Mouse (Mus musculus) mouse embryonic stem cell (cell line): ENCODE measurements at regions not wholly inside any gene's neighbourhood (a gene's known extent, or its start where the extent isn't known, plus 50 kb on each side); places are given as distances from the start of the nearest gene placed in this dataset.
"Not testable (repeated sequence)": the region's sequence is repeated elsewhere in the genome, so short reads cannot be mapped to it uniquely, and the experiment has no call there.

Source experiments
- in situ Hi-C, 2 experiments: fragments of 300-500 bp; cut with MboI; formaldehyde crosslinking; loops; 1 replicate in 1 of 2; 3 replicates in 1 of 2; pipeline ENCODE4 v1.14.3; 2019 to 2020; ENCODE audit warnings: low sequenced_read_pairs in 2 of 2, low pct_unique_long_range_greater_than_20kb in 1 of 2, mixed read lengths in 1 of 2; ENCODE audit not compliant: unreplicated experiment in 1 of 2

DNA sequence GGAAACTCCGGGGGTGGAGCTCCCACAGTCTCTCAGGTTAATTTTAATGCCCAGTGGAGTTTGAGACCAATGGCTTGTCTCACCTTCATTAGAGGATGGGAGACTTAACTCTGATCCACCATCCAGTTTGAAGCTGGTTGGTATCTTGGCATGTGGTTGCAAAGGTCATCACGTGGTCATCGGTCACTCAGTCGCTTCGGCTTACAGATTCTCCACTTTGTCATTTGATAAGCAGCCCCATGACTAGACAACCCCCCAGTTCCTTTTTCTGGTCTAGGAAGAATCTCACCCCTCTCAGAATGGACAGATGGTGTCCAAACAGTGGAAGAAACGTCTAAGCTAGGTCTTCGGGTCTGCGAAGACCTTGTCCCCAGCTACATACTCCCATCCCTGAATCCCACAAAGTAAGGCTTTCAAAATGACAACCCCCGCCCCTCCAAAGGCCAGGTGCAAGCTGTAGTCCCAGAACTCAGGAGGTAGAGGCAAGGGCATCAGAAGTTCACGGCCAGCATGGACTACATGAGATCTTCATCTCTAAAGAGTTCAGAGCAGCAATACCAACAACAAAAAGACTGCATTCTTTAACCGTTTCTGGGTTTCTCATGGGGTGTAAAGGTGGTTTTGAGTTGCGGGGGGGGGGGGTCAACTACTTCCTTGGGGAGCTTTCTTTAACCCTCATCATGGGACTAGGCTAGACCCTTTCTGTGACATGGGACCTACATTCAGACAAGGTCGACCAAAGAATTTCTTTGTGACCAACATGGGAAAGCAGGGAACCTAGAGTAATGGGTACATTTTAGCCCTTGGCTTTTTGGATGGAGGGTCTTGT, 60.6 kb upstream of the Cpm start:
- in situ Hi-C loops = no loop called here

DNA sequence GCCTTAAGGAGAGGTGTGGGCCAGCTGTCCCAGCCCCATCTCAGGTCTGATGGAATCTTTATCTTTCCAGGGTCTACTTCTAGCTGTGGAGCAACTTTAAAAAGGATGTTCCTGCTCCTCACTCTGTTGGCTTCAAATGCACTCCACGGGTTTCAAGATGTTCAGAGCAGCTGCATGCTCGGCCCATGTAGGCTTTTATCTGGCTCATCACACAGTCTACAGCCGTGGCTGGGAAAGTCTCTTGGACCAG, 61.2 kb upstream of the Cpm start:
- in situ Hi-C loops = no loop called here

DNA sequence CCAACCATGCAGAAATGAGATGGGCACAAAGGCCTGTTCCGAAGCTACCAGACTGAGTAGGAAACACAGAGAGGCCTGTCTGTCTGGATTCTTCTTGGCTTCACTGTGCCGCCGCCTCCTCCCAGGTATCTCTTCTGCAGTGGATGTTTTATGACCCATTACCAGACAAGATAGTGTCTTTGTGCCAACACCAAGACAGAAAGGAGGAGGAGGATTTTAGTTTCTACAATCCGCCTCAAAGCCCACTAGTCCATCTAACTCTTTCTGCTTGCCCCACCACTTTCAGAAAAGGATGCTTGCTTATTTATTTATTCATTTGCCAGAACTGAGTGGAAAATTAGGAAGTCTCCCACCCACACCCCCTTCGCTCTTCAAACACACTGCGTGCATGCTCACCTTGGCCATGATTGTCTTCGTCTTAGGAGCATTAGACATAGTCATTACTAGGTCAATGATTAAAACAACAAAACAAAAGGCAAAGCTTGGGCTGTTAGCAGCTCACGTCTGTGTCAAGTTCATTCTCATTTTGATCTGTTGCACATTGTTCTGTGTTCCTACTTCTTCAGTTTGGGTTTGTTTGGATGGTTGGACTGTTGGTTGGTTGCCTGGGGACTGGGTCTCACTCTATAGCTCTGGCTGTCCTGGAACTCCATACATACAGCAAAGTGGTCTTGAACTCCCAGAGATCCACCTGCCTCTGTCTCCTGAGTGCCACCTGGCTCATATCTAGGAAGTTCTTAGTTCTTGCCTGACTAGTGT, 61.7 kb upstream of the Cpm start:
- in situ Hi-C loops = no loop called here

DNA sequence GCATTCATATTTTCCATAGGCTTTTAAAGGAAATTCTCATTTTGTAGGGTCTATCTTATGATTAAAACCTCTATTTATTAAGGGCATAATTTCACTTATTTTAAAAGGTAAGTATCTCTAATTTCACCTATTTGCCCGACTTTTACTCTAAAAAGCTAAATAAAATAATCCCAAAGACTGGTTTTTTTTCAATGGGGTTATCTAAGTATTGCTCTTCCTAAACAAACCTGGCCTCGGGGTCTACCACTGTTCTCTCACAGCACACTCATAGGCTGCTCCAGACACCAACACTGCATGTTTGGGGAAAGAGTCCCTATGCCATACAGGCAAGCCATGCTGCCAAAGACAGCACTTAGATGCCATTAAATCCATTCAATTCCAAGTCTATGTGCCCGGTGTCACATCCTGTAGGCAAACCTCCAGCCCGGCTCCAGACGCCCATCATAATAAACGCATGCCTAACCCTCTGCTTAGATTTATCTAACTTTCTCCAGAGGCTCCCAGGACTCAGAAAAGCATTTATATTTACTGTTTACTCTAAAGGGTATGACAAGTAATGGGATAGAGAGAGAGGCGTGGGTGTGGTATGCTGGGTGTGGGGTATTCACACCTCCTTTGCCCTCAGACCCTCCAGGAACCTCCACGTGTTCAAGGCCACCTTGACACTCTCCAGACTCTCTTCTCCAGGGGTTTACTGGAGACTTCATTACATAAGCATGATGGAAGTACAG, 62.5 kb upstream of the Cpm start:
- in situ Hi-C loops = no loop called here

DNA sequence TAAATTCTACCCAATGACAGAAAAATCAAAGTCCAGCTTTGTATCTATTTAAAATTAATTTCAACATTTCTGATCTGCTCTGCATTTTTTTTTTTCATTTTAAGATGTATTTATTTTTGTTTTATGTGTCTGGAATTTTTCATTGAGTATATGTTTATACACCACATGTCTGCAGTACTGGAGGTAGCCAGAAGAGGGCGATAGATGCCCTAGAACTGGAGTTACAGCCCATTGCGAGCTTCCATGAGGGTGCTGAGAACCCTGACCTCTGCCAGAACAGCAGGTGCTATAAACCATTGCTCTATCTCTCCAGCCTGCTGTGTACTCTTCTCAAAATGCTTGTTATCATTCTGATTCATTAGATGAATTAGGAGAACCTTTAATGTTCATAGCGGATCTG, 63.1 kb upstream of the Cpm start:
- in situ Hi-C loops = no loop called here

DNA sequence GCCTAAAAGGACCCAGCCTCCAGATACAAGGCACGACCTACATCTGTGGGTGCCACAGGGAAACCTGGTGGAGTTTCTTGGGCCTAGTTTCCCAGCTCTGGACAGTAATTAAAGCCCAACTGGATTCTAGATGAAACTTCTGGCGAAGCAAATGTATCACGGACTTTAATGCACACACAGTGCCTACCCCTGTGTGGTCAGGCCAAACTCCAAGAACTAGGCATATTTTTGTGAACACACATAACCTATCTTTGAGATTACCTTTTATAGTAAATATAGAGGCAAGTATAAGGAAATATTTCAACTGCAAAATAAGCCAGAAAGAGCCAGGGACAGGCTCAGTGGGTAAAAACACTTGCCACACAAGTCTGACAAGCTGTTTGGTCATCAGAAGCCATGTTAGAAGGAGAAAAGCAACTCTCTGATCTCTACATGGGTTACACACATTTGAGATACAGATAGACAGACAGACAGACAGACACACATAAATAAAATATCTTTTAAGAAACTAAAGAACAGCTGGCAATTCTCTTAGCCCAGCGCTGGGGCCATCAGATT, 63.7 kb upstream of the Cpm start:
- in situ Hi-C loops = no loop called here

DNA sequence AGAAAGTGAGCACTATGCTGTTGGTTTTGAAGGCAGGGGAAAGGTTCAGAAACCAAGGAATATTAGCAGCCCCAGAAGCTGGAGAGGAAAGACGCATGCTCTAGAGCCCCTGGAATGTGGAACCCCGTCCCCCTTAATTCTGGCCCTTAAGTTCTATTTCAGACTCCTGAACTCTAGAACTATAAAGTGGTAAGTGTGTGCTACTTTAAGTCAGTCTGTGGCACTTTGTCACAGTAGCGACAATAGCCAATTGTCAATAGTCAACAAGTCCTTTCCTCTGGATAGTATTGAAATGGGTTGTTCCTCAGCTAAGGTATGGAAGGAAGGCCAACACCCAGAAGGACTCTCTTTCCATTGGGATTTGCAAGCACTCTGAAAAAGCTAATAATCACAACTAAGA, 64.2 kb upstream of the Cpm start:
- in situ Hi-C loops = no loop called here

DNA sequence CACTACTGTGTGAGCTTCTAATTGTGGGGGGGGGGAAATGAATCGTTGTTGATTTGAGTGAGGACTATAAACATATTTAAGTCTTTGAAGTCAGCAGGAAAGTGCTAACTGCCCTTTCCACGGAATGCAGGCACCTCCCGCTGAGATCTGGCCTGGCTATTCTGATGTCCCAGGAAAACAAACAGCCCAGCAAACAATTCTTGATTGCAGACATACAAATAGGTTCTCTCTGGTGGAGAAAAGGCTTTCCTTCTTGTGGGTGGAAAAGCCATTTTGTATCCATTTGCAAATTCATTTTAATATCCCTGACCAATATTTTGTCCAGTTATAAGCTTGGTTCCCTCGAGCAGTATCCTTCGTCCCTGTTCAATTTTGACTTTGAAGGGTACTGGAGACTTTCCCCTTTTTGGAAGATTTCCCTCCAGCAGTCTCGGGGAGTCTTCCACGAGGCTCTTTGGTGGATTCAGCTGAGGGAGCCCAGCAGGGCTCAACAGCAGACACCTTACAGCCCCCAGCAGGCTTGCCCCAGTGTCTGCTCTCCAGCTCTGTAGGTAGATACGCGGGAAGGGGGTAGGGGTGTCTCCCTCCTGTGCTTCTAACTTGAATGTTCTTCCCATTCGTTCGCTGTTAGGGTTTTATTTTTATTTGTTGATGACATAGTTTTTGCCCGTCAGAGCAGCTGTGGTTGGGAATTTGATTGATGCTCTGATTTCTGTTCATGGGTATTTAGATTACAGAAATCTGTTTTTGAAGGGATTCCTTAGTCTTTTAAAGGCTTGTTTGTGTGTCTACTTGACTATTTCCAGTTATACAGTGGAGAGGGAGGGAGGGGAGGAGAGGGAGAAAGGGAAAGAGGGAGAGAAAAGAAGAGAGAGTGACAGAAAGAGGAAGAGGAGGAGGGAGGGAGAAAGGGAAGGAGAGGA, 64.9 kb upstream of the Cpm start:
- in situ Hi-C loops = no loop called here

DNA sequence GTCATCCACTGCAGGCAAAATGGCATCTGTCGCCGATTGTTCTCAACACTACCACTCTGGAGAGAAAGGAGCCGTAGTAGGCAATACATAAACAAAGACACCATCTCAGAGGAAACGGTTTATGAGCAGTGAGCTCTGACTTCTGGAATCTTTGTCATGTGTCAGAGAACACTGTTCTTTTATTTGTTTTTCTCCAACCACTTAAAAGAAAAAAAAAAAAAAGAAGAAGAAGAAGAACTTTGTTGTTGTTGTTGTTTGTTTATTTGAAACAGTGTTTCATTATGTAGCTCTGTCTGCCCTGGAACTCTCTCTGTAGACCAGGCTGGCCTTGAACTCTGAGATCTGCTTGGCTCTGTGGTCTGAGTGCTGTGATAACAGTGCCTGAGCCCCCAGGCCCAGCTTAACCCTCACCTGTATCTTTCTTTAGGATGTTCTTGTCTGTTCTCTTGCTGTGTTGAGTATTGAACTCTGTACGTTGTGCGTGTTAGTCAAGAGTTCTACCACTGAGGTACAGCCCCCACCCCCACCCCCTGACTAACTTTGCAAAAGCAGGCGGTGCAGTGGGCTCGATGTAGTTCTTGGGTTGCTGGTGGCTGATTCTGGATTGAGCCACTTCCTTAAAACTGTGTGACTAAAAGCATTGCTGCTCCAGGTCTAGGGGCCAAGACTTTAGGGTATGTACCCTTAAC, 65.7 kb upstream of the Cpm start:
- in situ Hi-C loops = no loop called here

DNA sequence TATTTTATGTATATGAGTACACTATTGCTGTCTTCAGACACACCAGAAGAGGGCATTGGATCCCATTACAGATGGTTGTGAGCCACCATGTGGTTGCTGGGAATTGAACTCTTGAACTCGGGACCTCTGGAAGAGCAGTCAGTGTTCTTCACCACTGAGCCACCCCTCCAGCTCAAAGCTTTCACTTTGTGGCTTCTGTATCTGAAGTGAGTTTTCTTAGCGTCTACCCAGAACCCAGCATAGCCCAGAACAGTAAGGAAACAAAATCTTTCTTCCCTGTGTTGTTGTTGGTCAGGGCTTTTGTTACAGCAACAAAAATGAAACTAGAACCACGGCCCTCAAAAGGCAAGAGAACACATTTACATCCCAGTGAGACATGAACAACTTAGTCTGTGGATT, 66.5 kb upstream of the Cpm start:
- in situ Hi-C loops = not testable (repeated sequence)

DNA sequence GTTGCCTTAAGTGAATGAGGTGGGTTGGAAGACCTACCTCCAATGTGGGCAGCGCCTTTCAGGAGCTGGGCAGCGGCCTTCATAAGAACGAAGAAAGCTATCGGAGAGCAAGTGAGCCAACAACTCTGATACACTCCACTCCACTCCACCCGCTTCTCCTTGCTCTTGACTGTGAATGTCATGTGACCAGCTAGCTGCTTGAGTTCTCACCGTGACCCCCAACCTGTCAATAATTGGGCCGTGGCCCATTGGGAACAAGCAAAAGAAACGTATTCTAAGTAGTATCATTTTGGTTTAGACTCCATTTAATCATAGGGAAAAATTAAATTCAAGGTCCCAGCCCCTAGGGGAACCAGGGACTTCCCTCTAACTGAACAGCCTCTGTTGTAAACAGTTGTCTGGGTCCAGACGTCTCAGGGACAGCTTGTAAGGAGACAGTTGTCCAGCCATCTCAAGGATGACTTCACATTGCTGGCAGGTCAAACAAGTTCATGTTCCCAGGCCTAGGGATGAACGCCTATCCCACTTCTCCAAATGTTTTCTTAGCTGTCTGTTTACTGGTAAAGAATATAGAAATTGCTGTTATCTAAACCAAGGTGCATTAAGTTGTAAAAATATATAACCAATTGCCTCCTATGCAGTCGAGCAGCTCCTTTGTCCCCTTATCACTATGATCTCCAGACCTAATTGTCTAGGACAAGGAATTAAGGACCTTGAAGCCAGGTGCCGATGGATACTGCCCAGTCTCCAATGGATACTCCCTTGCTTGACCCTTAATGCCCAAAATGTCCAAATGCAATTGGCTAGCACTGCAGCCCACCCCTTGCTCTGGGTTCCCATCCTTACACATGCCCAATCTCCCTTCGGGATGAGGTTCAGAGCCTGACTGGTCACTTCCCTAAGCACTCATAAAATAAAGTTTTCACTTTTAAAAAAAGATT, 67.1 kb upstream of the Cpm start:
- in situ Hi-C loops = no loop called here

DNA sequence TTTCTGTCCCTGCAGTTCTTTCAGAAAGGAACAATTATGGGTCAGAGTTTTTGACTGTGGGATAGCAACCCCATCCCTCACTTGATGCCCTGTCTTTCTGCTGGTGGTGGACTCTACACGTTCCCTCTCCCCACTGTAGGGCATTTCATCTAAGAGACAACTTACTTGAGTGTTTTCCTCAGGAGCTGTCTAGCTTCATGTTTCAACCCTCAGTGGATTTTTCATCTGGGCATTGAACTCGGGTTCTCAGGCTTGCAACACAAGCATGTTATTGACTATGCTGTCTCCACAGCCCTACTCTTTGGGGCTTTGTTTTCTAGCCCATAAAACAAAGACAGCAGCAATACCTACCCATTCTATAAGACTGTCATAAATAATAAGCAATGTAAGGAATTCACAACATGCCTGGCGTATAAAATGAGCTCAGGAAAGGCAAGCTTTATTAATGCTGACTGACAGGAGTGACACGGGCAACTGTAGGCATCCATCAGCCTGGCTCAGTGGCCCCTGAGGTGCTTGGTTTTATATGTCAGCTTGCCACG, 68.0 kb upstream of the Cpm start:
- in situ Hi-C loops = no loop called here

DNA sequence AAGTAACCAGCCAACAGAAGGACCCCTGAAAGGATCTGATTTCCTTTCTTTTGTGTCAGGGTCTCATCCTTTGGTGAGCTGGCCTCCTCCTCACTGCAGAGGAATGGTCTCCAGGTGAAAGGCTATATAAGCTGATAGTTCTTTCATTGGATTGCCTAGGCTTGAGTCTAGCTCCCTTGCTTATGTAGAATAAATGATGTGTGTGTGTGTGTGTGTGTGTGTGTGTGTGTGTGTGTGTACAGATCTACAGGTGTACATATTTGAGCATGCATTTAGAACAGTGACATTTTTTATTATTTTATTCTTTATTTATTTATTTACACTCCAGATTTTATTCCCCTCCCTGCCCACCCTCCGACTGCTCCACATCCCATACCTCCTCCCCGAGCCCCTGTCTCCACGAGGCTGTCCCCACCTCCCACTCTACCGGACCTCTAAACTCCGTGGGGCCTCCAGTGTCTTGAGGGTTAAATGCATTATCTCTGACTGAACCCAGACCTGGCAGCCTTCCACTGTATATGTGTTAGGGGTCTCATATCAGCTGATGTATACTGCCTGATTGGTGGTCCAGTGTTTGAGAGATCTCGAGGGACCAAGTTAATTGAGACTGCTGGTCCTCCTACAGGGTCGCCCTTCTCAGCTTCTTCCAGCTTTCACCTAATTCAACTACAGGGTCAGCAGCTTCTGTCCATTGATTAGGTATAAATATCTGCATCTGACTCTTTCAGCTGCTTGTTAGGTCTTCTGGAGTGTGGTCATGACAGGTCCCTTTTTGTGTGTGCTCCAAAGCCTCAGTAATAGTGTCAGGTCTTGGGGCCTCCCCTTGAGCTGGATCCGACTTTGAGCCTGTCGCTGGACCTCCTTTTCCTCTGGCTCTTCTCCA, 68.7 kb upstream of the Cpm start:
- in situ Hi-C loops = no loop called here

DNA sequence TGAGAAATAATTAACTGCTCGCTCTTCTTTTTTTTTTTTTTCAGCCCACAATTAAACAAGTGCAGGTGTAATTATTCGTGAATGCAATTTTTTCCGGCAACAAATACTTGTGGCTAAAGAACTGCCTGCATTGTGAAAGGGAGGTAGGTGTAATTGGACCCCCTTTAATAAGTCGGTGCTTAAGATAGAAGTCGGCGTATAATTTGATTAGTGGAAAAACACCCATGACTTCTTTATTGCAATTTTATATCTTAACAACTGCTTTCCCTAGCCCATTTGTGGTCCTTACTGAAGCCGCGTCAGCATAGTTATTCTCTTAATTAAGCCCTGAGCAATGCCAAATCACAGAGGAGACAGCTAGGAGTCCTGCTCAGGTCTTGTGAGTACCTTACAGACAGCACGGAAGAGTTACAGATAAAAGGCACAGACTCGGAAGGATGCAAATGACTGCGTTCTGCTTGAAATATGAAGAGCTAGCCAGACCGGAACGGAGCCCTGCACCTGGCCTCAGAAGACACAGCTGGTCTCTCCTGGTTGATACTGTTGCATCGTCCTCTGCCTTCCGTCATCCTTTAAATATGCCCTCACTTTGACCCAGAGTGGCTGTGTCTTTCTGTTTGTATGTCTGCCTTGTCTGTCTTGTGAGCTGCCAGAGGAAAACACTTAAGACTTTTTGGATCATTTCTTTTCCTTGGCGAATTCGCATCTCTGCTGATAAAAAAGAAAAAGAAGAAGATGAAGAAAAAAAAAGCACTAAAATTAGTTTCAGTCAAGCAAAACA, 69.5 kb upstream of the Cpm start:
- in situ Hi-C loops = no loop called here
